Mouse (Mus musculus) embryonic facial prominence, embryonic 15.5 days (tissue): ENCODE data around the gene Tmem126b. TPM values are rescaled to one million over a fixed set of nuclear protein-coding genes. Genes with fewer than 3 reads are reported as not detected.

Experiments
- ATAC-seq: fragments of 200-750 bp; cut with Nextera tagmentation; 2 replicates; pipeline ENCODE4 v1.8.0; 2017; ENCODE audit warnings: low read depth, moderate TSS enrichment; ENCODE audit not compliant: insufficient number of reproducible peaks, low FRiP score, low TSS enrichment
- H3K27ac ChIP-seq: fragments of 300-500 bp; sonication (generic); replicated peaks from 2 replicates; pipeline ENCODE4 v1.5.1; 2015; ENCODE audit warnings: mild to moderate bottlenecking, inconsistent platforms
- H3K27me3 ChIP-seq: fragments of 300-500 bp; sonication (generic); 2 replicates; pipeline ENCODE4 v1.6.1; 2015; ENCODE audit warnings: inconsistent platforms
- H3K36me3 ChIP-seq: fragments of 300-500 bp; sonication (generic); 2 replicates; pipeline ENCODE4 v1.6.1; 2015; ENCODE audit warnings: mild to moderate bottlenecking, inconsistent platforms
- H3K4me1 ChIP-seq: fragments of 300-500 bp; sonication (generic); 2 replicates; pipeline ENCODE4 v1.6.1; 2015; ENCODE audit warnings: inconsistent platforms
- H3K4me2 ChIP-seq: fragments of 300-500 bp; sonication (generic); replicated peaks from 2 replicates; pipeline ENCODE4 v1.6.1; 2015; ENCODE audit warnings: mild to moderate bottlenecking, inconsistent platforms
- H3K4me3 ChIP-seq: fragments of 300-500 bp; sonication (generic); replicated peaks from 2 replicates; pipeline ENCODE4 v1.5.1; 2015; ENCODE audit warnings: mild to moderate bottlenecking, inconsistent platforms
- H3K9ac ChIP-seq: fragments of 300-500 bp; sonication (generic); 2 replicates; pipeline ENCODE4 v1.6.1; 2015; ENCODE audit warnings: inconsistent platforms
- H3K9me3 ChIP-seq: fragments of 300-500 bp; sonication (generic); replicated peaks from 2 replicates; pipeline ENCODE4 v1.6.1; 2016; ENCODE audit warnings: inconsistent platforms
- WGBS: fragments of 180-500 bp; shearing (Covaris S2); methylation state at CpG from one replicate; pipeline ENCODE4 v1.1.7; 2015; 5-methylcytosine and 5-hydroxymethylcytosine counted together
- polyA plus RNA-seq: library from polyadenylated mRNA; unstranded; fragments of >200 nt; fragmentation: Nextera tagmentation; extraction: Ambion mirVana; gene quantifications from 2 replicates; pipeline ENCODE4 v1.2.1, GENCODE M21; 2015

Gene Tmem126b
- polyA plus RNA-seq, 1 experiment from 2014 or later = 32.8 TPM

- Histone ChIP-seq H3K4me1 (peaks cover 13% of the 10 kb centered on the region; the same call in 1 of the 2 replicates), H3K27me3 (no peaks in the 10 kb centered on the region), H3K36me3 (peaks cover 15% of the 10 kb centered on the region), H3K4me3 (peak overlapping the region; percentile 67), H3K9me3 (no peaks in the 10 kb centered on the region), H3K27ac (peak overlapping the region; percentile 95), H3K9ac (peak overlapping the region; percentile 57; the same call in 1 of the 2 replicates), H3K4me2 (peak overlapping the region; percentile 59)
- WGBS = 27% methylated on average over 7 of the region's 7 CpGs
- no peak for ATAC-seq
These were observed 19.5 kb downstream of the Tmem126b start for GRCm38 (mm10) chr7:90456149-90456844.

GRCm38 (mm10) chr7:90444206-90444605 lies 31.6 kb downstream of the Tmem126b start:
- no peaks in the 10 kb centered on the region for H3K27me3 ChIP-seq
- ATAC-seq = no peak
- peak overlapping the region; percentile 98 for H3K9ac ChIP-seq
- H3K9me3 ChIP-seq = no peaks in the 10 kb centered on the region
- peak overlapping the region; percentile 91 for H3K4me3 ChIP-seq
- peak overlapping the region; percentile 67 for H3K4me2 ChIP-seq
- H3K4me1 ChIP-seq = no peaks in the 10 kb centered on the region
- peak overlapping the region; percentile 97; the same call in 1 of the 2 replicates for H3K27ac ChIP-seq
- WGBS = 1% methylated on average over 6 of the region's 6 CpGs
- peaks cover 6% of the 10 kb centered on the region for H3K36me3 ChIP-seq

GRCm38 (mm10) chr7:90443101-90444091 lies 32.4 kb downstream of the Tmem126b start:
- H3K27me3 ChIP-seq = no peaks in the 10 kb centered on the region
- no peaks in the 10 kb centered on the region for H3K4me1 ChIP-seq
- H3K27ac ChIP-seq = peak overlapping the region; percentile 97
- H3K36me3 ChIP-seq = peaks cover 3% of the 10 kb centered on the region; the same call in 1 of the 2 replicates
- peak; percentile 75; the same call in 1 of the 2 replicates for ATAC-seq
- WGBS = under 1% methylated on average over 97 of the region's 123 CpGs
- peak overlapping the region; percentile 67 for H3K4me2 ChIP-seq
- H3K9me3 ChIP-seq = no peaks in the 10 kb centered on the region
- H3K9ac ChIP-seq = peak overlapping the region; percentile 98
- peak overlapping the region; percentile 91 for H3K4me3 ChIP-seq

GRCm38 (mm10) chr7:90442518-90443080 lies 33.2 kb downstream of the Tmem126b start, which contains the start of gene Crebzf:
Gene Crebzf (plus strand): TSS chr7:90442729.
- peaks cover 2% of the 10 kb centered on the region; the same call in 1 of the 2 replicates for H3K36me3 ChIP-seq
- WGBS = under 1% methylated on average over 54 of the region's 54 CpGs
- no peaks in the 10 kb centered on the region for H3K9me3 ChIP-seq
- peak within 1 kb of the TSS; percentile 98 for H3K9ac ChIP-seq
- H3K4me2 ChIP-seq = peak within 1 kb of the TSS; percentile 67
- H3K4me1 ChIP-seq = no peaks in the 10 kb centered on the region
- ATAC-seq = peak; percentile 96
- H3K27me3 ChIP-seq = no peaks in the 10 kb centered on the region
- H3K27ac ChIP-seq = peak within 1 kb of the TSS; percentile 97
- peak within 1 kb of the TSS; percentile 91 for H3K4me3 ChIP-seq

- Histone ChIP-seq H3K9ac (peak overlapping the region; percentile 33; the same call in 1 of the 2 replicates), H3K4me2 (peak overlapping the region; percentile 56), H3K36me3 (no peaks in the 10 kb centered on the region), H3K27me3 (no peaks in the 10 kb centered on the region), H3K4me1 (no peaks in the 10 kb centered on the region), H3K27ac (peak overlapping the region; percentile 97), H3K4me3 (peak overlapping the region; percentile 91), H3K9me3 (no peaks in the 10 kb centered on the region)
- ATAC-seq = no peak
- WGBS = 7% methylated on average over 4 of the region's 4 CpGs
These were observed 33.7 kb downstream of the Tmem126b start for GRCm38 (mm10) chr7:90442070-90442469.

GRCm38 (mm10) chr7:90440044-90440443 lies 35.8 kb downstream of the Tmem126b start:
- Histone ChIP-seq H3K9ac (no peak overlapping the region), H3K36me3 (no peaks in the 10 kb centered on the region), H3K27me3 (no peaks in the 10 kb centered on the region), H3K4me3 (no peak overlapping the region), H3K27ac (no peak overlapping the region), H3K9me3 (no peaks in the 10 kb centered on the region), H3K4me1 (no peaks in the 10 kb centered on the region), H3K4me2 (no peak overlapping the region)
- no peak for ATAC-seq
- 84% methylated on average over 4 of the region's 4 CpGs for WGBS

GRCm38 (mm10) chr7:90432221-90432620 lies 43.6 kb downstream of the Tmem126b start:
- Histone ChIP-seq H3K36me3 (no peaks in the 10 kb centered on the region), H3K27me3 (no peaks in the 10 kb centered on the region), H3K4me1 (0 out of 2 replicates have a peak, but pooled peaks cover under 1% of the 10 kb centered on the region), H3K9ac (no peak overlapping the region), H3K4me2 (no peak overlapping the region), H3K9me3 (no peaks in the 10 kb centered on the region), H3K4me3 (no peak overlapping the region), H3K27ac (no peak overlapping the region)
- no peak for ATAC-seq

GRCm38 (mm10) chr7:90427006-90427405 lies 48.8 kb downstream of the Tmem126b start:
- ATAC-seq = no peak
- Histone ChIP-seq H3K36me3 (no peaks in the 10 kb centered on the region), H3K4me3 (peak overlapping the region; percentile 41), H3K4me2 (peak overlapping the region; percentile 69), H3K27me3 (no peaks in the 10 kb centered on the region), H3K9ac (0 out of 2 replicates have a peak overlapping the region, but pooled peaks have one; percentile 42), H3K27ac (no peak overlapping the region), H3K4me1 (peaks cover 8% of the 10 kb centered on the region; the same call in 1 of the 2 replicates), H3K9me3 (no peaks in the 10 kb centered on the region)
- WGBS = 74% methylated on average over 9 of the region's 9 CpGs

- Histone ChIP-seq H3K27ac (no peak within 1 kb of the TSS), H3K36me3 (no peaks in the 10 kb centered on the region), H3K4me2 (peak within 1 kb of the TSS; percentile 69), H3K9me3 (no peaks in the 10 kb centered on the region), H3K27me3 (no peaks in the 10 kb centered on the region), H3K4me1 (peaks cover 8% of the 10 kb centered on the region; the same call in 1 of the 2 replicates), H3K9ac (peak within 1 kb of the TSS; percentile 42), H3K4me3 (peak within 1 kb of the TSS; percentile 41)
- ATAC-seq = peak; percentile 100
- WGBS = 21% methylated on average over 29 of the region's 29 CpGs
These were observed 49.5 kb downstream of the Tmem126b start, which contains the start of gene Ccdc89 for GRCm38 (mm10) chr7:90426020-90427001. Gene Ccdc89 (plus strand): TSS chr7:90426577.
